Mouse (Mus musculus): Measurements from ENCODE around the gene Pbxip1. TPM values are rescaled to one million over a fixed set of nuclear protein-coding genes. Genes with fewer than 3 reads are reported as not detected.
"Not testable (repeated sequence)": the region's sequence is repeated elsewhere in the genome, so short reads cannot be mapped to it uniquely, and the experiment has no call there.

Pbxip1 gene
- polyA plus RNA-seq, 1 experiment from 2014 or later, result 26.2 TPM

DNA sequence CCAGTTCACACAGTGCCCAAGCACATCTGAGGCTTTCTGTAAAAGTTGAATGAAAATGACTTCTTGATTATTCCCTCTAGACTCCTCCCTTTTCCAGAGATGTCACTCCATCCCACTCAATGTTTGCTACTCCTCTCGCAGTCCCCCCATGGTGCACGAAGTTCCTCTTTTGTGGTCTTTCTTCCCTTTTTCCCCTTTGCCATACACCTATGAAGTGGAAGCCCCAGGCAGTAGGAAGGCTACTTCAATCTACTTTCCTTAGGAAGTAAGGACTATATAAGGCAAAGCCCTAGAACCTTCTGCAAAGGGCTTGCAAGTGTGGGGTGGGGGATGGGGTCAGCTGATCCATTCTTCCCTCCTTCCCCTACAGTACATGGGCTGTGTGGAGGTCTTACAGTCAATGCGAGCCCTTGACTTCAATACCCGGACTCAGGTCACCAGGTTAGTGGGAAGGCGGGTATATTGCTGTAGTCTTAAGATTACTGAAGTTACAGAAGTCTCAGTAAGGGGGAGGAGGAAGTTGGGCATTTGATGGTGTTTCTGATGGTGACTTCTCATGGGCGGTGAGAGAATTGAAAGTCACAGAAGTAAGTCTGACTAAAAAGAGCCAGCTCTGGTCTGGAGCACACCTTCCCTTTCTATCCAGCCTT is 13.8 kb upstream of the Pbxip1 start:
- H3K4me3 ChIP-seq, result peak overlapping the region; percentile 38
- H3K27ac ChIP-seq, result peak overlapping the region; percentile 67; the same call in 1 of the 2 replicates

DNA sequence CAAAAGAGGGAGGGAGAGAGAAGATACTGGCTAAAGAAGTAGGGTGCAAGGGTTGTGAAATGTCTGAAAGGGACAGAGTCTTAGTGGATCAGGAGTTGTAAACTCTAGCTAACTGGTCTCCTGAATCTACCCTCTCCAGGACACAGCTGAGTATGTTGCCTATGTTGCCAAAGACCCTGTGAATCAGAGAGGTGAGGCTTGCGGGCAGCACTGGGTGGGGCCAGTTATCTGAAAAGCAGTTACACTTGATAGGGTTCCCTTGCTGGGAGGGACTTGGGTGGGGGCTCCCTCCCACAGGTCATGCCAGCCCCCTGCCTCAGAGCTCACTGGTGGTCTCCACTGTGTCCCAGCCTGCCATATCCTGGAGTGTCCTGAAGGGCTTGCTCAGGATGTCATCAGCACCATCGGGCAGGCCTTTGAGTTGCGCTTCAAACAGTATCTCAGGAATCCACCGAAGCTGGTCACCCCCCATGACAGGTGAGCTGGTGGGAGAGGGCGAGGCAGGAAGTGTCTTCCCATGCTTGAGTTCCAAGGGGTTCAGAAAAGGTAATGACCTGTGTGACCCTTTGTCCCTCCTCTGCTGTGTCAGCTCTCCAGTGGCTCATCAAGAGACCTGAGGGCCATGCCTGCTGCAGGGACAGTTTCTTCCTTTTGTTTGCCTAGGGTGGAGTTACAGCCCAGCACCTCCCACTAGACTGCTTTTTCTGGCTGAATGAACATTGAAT is 11.9 kb upstream of the Pbxip1 start:
- H3K9ac ChIP-seq, result no peak overlapping the region
- H3K36me3 ChIP-seq, result peaks cover 25% of the 10 kb centered on the region
- H3K27me3 ChIP-seq, result no peaks in the 10 kb centered on the region
- H3K4me2 ChIP-seq (replicated peaks), result 0 out of 2 replicates have a peak overlapping the region, but pooled peaks have one; percentile 1
- H3K27ac ChIP-seq, result no peak overlapping the region
- H3K4me3 ChIP-seq, result no peak overlapping the region
- no peaks in the 10 kb centered on the region for H3K9me3 ChIP-seq (replicated peaks)
- no peak for ATAC-seq (ENCODE audit: low FRiP score)
- 90% methylated on average over 5 of the region's 5 CpGs for WGBS
- peaks cover 29% of the 10 kb centered on the region for H3K4me1 ChIP-seq

More for the DNA sequence above, 13.8 kb upstream of the Pbxip1 start:
- Histone ChIP-seq H3K9me3 (replicated peaks) (no peaks in the 10 kb centered on the region), H3K9ac (peak overlapping the region; percentile 64), H3K4me2 (replicated peaks) (peak overlapping the region; percentile 65), H3K4me1 (peaks cover 34% of the 10 kb centered on the region), H3K27me3 (no peaks in the 10 kb centered on the region), H3K36me3 (peaks cover 21% of the 10 kb centered on the region)
- ATAC-seq (ENCODE audit: low FRiP score), result no peak
- WGBS, result 72% methylated on average over 6 of the region's 6 CpGs

DNA sequence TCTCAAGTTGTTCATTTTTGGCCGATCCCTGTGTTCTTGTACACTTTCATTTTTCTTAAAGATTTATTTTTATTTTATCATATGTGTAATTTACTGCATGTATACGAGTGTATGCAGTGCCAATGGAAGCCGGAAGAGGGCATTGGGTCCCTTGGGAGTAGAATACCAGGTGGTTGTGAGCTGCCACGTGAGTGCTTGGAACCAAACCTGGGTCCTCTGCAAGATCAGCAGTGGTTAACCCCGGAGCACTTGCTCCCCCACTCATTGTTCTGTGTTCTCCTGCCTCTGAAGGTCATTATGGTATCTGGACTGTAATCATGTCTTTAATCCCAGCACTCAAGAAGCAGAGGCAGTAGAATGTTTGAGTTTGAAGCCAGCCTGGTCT is 11.4 kb upstream of the Pbxip1 start:
- Histone ChIP-seq H3K9ac (no peak overlapping the region), H3K27ac (no peak overlapping the region), H3K9me3 (replicated peaks) (no peaks in the 10 kb centered on the region), H3K36me3 (peaks cover 25% of the 10 kb centered on the region), H3K4me3 (no peak overlapping the region), H3K27me3 (no peaks in the 10 kb centered on the region), H3K4me2 (replicated peaks) (no peak overlapping the region), H3K4me1 (peaks cover 25% of the 10 kb centered on the region)
- 88% methylated on average over 5 of the region's 5 CpGs for WGBS
- ATAC-seq (ENCODE audit: low FRiP score), result no peak

DNA sequence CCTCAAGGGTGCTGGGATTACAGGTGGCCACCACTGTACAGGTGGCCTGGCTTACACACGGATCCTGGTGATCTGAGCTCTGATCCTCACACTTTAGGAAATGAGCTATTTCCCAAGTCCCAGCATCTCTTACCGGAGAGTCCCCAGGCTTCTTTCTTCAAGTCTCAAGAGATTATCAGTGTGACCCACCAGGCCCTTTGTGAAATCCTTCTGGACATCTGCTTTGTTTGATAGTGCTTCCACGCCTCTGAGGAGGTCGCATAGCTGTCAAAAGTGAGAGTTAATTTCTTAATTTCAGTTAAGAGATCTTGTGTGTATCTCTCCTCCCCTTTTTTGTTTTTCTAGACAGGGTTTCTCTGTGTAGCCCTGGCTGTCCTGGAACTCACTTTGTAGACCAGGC is 10.6 kb upstream of the Pbxip1 start:
- Histone ChIP-seq H3K36me3 (peaks cover 25% of the 10 kb centered on the region), H3K4me3 (no peak overlapping the region), H3K27ac (no peak overlapping the region), H3K9ac (no peak overlapping the region), H3K4me2 (replicated peaks) (no peak overlapping the region), H3K9me3 (replicated peaks) (no peaks in the 10 kb centered on the region), H3K27me3 (no peaks in the 10 kb centered on the region), H3K4me1 (peaks cover 24% of the 10 kb centered on the region)
- ATAC-seq (ENCODE audit: low FRiP score), result no peak
- WGBS, result 94% methylated on average over 4 of the region's 4 CpGs

DNA sequence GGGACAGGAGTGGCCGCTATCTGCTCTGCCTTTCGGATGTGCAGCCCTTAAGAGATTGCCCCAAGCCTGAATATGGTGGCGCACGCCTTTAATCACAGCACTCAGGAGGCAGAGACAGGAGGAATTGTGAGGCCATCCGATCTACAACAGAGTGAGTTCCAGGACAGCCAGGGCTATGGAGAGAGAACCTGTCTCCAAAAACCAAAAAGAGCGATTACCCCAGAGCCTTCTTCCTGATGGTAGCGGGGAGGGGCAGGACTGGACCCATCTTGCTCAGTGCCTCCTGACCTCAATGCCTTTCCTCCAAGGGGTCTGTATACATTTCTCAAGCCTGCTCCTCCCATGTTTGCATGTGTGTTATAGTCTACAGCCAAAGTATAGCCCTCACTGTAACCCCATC is 7.5 kb upstream of the Pbxip1 start:
- H3K27ac ChIP-seq; H3K9me3 ChIP-seq (replicated peaks); H3K9ac ChIP-seq; H3K4me3 ChIP-seq; H3K4me2 ChIP-seq (replicated peaks); ATAC-seq (ENCODE audit: low FRiP score); H3K27me3 ChIP-seq: not testable (repeated sequence)
- 90% methylated on average over 7 of the region's 7 CpGs for WGBS
- Histone ChIP-seq H3K36me3 (peaks cover 44% of the 10 kb centered on the region), H3K4me1 (peaks cover 13% of the 10 kb centered on the region)

DNA sequence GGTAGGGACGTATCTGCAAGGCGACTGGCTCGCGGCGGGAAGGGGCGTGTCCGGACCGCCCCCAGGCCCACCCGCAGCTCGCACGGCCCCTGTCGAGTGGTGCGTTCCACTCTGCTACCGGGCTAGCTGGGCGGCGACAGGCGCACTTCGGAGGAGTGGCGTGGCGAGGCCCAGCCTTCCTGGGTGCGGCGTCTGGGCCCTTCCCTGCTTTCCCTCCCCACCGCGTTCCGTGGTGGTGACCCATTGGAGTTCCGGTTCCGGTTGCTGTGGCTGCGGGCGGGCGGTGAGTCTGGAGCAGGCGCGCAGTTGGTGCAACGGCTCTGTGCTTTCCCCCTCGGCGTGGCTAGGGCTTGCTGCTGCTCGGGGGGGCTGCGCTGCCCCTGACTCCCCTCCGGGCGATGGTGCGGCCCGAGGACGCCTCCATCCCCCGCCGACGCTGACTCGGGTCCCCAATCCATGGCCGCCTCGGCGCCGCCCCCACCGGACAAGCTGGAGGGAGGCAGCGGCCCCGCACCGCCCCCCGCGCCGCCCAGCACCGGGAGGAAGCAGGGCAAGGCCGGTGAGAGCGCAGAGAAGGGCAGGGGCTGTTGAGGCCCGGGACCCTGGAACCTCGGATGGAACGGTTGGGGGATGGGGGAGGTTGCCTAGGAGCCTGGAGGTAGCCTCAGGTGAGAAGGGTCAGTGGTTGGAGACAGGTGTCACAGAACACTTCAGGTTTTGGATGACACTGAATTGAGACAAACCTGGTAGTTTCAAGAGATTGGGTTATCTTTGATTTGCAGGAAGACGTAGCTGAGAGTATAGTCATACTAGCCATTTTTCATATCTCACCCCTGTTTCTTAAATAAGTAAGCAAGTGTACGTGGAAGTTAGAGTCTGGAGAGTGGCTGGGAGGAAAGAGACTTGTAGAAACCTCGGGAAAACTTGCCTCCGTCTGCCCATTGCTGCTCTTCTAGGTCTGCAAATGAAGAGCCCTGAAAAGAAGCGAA is 6.0 kb upstream of the Pbxip1 start, which contains the start of gene Pygo2:
Pygo2 (plus strand) TSS at position 44 of the 989 bp plus-strand sequence.
- Histone ChIP-seq H3K9ac (peak within 1 kb of the TSS; percentile 99), H3K4me3 (peak within 1 kb of the TSS; percentile 99), H3K27ac (peak within 1 kb of the TSS; percentile 92), H3K9me3 (replicated peaks) (no peaks in the 10 kb centered on the region), H3K36me3 (peaks cover 43% of the 10 kb centered on the region), H3K27me3 (no peaks in the 10 kb centered on the region), H3K4me2 (replicated peaks) (peak within 1 kb of the TSS; percentile 87), H3K4me1 (peaks cover 18% of the 10 kb centered on the region)
- ATAC-seq (ENCODE audit: low FRiP score), result peak; percentile 98
- WGBS, result 3% methylated on average over 61 of the region's 68 CpGs

DNA sequence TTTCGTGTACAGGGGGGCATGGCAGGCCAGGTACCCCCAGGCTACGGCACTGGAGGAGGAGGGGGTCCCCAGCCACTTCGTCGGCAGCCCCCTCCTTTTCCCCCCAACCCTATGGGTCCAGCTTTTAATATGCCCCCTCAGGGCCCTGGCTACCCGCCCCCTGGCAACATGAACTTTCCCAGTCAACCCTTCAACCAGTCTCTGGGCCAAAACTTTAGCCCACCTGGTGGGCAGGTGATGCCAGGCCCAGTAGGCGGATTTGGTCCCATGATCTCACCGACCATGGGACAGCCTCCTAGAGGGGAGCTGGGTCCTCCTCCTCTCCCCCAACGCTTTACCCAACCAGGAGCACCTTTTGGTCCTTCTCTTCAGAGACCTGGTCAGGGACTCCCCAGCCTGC is 3.9 kb upstream of the Pbxip1 start:
- Histone ChIP-seq H3K4me2 (replicated peaks) (no peak overlapping the region), H3K4me1 (peaks cover 34% of the 10 kb centered on the region), H3K27me3 (no peaks in the 10 kb centered on the region), H3K9me3 (replicated peaks) (no peaks in the 10 kb centered on the region), H3K36me3 (peaks cover 34% of the 10 kb centered on the region), H3K9ac (no peak overlapping the region), H3K27ac (no peak overlapping the region), H3K4me3 (no peak overlapping the region)
- ATAC-seq (ENCODE audit: low FRiP score), result no peak
- WGBS, result 90% methylated on average over 8 of the region's 8 CpGs

DNA sequence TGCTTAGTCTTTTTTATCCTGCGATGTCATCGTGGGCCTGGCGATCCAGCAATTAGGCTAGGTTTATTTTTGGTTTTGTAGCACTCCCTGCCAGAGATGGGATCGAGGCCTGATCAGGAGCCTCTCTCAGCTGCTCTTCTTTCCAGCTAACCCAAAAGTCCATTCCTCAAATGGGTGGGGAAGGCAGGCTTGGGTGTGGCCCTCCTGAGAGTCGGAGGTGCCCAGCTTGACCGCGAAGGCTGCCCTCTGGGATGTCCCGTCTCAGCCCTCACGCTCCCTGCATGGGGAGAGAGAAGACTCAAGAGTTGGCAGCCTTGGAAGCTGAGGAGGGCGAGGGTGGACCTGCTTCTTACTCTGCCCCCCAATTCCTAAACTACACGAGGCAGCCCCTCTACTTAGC is 2.0 kb upstream of the Pbxip1 start:
- H3K9ac ChIP-seq, result no peak overlapping the region; the same call in 1 of the 2 replicates
- no peaks in the 10 kb centered on the region for H3K9me3 ChIP-seq (replicated peaks)
- H3K4me3 ChIP-seq, result no peak overlapping the region
- peaks cover 30% of the 10 kb centered on the region for H3K36me3 ChIP-seq
- H3K4me2 ChIP-seq (replicated peaks), result no peak overlapping the region
- H3K27ac ChIP-seq, result peak overlapping the region; percentile 35; the same call in 1 of the 2 replicates
- 89% methylated on average over 11 of the region's 11 CpGs for WGBS
- ATAC-seq (ENCODE audit: low FRiP score), result no peak
- H3K27me3 ChIP-seq, result no peaks in the 10 kb centered on the region
- H3K4me1 ChIP-seq, result peaks cover 34% of the 10 kb centered on the region

DNA sequence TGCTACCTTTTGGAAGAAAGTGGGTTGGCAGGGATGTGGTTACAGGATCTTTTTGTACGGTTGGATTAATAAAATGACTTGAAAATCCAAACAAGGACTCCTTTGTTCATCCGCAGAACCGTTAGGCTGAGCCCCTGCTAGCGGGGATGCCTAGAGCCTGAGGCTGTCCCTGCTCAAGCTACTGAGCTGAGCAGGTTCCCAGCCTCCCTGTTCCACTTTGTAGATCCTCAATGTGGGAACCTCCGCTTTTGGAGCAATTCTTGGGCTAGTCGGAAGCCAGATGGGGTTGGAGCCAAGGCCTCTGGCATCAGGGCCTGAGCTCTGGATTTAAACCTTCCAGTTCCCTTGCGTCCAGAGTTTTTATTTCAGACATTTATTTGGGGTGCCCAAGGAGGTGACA is 1.5 kb upstream of the Pbxip1 start:
- peaks cover 30% of the 10 kb centered on the region for H3K36me3 ChIP-seq
- WGBS, result 69% methylated on average over 7 of the region's 7 CpGs
- H3K27ac ChIP-seq, result peak overlapping the region; percentile 35; the same call in 1 of the 2 replicates
- H3K9ac ChIP-seq, result no peak overlapping the region; the same call in 1 of the 2 replicates
- no peaks in the 10 kb centered on the region for H3K9me3 ChIP-seq (replicated peaks)
- ATAC-seq (ENCODE audit: low FRiP score), result no peak
- no peak overlapping the region for H3K4me3 ChIP-seq
- H3K4me1 ChIP-seq, result peaks cover 34% of the 10 kb centered on the region
- H3K27me3 ChIP-seq, result no peaks in the 10 kb centered on the region
- no peak overlapping the region for H3K4me2 ChIP-seq (replicated peaks)

DNA sequence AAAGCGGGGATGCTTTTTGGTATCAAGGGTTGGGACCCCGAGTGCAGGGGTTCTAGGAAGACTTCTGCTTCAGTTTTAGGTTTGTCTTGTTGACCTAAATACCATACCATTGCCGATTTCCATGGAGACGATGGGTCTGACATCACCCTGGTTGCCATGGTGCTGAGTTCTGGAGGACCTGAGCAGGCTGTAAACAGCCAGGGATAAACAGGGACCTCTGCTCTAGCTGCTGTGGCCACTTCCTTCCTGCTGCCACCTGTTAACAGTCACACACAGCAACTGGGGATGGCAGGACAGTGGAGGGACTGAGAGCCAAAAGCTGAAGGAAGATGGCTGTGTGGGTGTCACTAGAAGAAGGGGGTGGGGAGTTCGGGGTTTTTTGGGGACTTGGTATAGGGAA is 763 bp downstream of the Pbxip1 start:
- H3K4me2 ChIP-seq (replicated peaks), result peak overlapping the region; percentile 54
- WGBS, result 30% methylated on average over 5 of the region's 5 CpGs
- peaks cover 21% of the 10 kb centered on the region for H3K4me1 ChIP-seq
- H3K36me3 ChIP-seq, result peaks cover 27% of the 10 kb centered on the region
- H3K4me3 ChIP-seq, result peak overlapping the region; percentile 35
- H3K27me3 ChIP-seq, result no peaks in the 10 kb centered on the region
- no peak for ATAC-seq (ENCODE audit: low FRiP score)
- no peaks in the 10 kb centered on the region for H3K9me3 ChIP-seq (replicated peaks)
- H3K9ac ChIP-seq, result peak overlapping the region; percentile 13
- no peak overlapping the region for H3K27ac ChIP-seq

DNA sequence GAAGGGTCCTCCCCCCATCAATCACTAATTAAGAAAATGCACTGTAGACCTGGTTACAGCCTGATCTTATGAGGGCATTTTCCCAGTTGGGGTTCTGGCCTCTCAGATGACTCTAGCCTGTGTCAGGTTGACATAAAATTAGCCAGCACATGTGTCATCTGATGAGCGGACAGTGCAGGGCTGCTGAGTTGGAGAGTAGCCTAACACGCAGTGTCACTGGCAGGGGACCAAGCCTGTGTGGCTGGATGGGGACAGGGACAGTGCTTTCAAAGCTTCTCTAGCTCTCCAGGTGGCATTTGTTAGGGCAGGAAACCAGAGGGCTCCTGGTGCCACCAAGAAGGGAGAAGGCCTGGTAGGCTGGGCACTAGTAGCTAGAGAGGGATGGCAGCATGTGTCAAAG is 4.2 kb downstream of the Pbxip1 start:
- H3K36me3 ChIP-seq, result no peaks in the 10 kb centered on the region
- WGBS, result 93% methylated on average over 2 of the region's 2 CpGs
- no peak for ATAC-seq (ENCODE audit: low FRiP score)

More for the DNA sequence above, 4.2 kb downstream of the Pbxip1 start:
- no peak overlapping the region for H3K4me2 ChIP-seq (replicated peaks)
- no peaks in the 10 kb centered on the region for H3K27me3 ChIP-seq
- H3K4me3 ChIP-seq, result no peak overlapping the region
- no peak overlapping the region for H3K9ac ChIP-seq
- peaks cover 16% of the 10 kb centered on the region for H3K4me1 ChIP-seq
- no peak overlapping the region for H3K27ac ChIP-seq
- H3K9me3 ChIP-seq (replicated peaks), result no peaks in the 10 kb centered on the region

All from hindbrain, embryonic 12.5 days (tissue).